Mouse (Mus musculus) G1E (cell line): ENCODE results near the gene Ccdc43.

Experiments used
- CTCF ChIP-seq: IDR thresholded peaks from 2 replicates; pipeline ENCODE4 v1.5.1; 2012; ENCODE audit warnings: low read depth, low read length, inconsistent platforms, mixed read lengths
- GATA2 ChIP-seq: IDR thresholded peaks from 2 replicates; pipeline ENCODE4 v1.6.1; 2012; ENCODE audit warnings: low read depth, low read length, inconsistent platforms, borderline replicate concordance
- POLR2AphosphoS5 ChIP-seq: IDR thresholded peaks from 2 replicates; pipeline ENCODE4 v1.6.1; 2012; ENCODE audit warnings: low read depth, low read length, inconsistent platforms; ENCODE audit not compliant: insufficient replicate concordance

- TF ChIP-seq POLR2AphosphoS5, result no peak
- TF ChIP-seq GATA2, result no peak
- no peak for TF ChIP-seq CTCF
Observed at GRCm38 (mm10) chr11:102663416-102663815, 34.2 kb downstream of the Ccdc43 start, which contains the start of gene Meioc.
